13 mouse cellular contexts compared by ENCODE assay signal in genomic region chr4:105459991-105460688, GRCm38 (mm10).
DNase-seq lines count a peak whose midpoint lies in the region; ATAC-seq and TF ChIP-seq lines count a peak whose summit lies in the region.
"Had no signal": no experiment of that assay in that cellular context is flagged by ENCODE, and none has a peak within 500 bp of the region (broad histone marks: within the 10 kb centered on the region; RNA-seq: fewer than 3 reads in every experiment).

No protein-coding gene starts in this region.

- no peak overlapping the region for H3K27ac ChIP-seq in heart, adult 2 months
- peak overlapping the region; percentile 52; the same call in 1 of the 2 replicates for H3K27ac ChIP-seq in intestine, embryonic 16.5 days (ENCODE audit: low read length)
- H3K27ac ChIP-seq: embryonic facial prominence, embryonic 13.5 days had no signal

- H3K4me2 ChIP-seq in intestine, embryonic 16.5 days (ENCODE audit: low read depth, low read length): no peak overlapping the region
- H3K4me2 ChIP-seq: embryonic facial prominence, embryonic 13.5 days had no signal

- H3K79me2 ChIP-seq in heart, adult 2 months (replicated peaks; ENCODE audit: control insufficient read depth, insufficient read depth, low read length): no peaks in the 10 kb centered on the region

- no peak for TF ChIP-seq EP300 in heart, adult 2 months (IDR thresholded peaks at IDR 0.05; ENCODE audit: insufficient read depth, low read depth, low read length)

- no peaks in the 10 kb centered on the region; the same call in 1 of the 2 replicates for H3K4me1 ChIP-seq in heart, adult 2 months (ENCODE audit: control insufficient read depth, insufficient read depth, low read length)
- no peaks in the 10 kb centered on the region; the same call in 1 of the 2 replicates for H3K4me1 ChIP-seq in intestine, embryonic 16.5 days (ENCODE audit: control insufficient read depth, insufficient read depth, low read length)

- H3K27me3 ChIP-seq in heart, adult 2 months (ENCODE audit: control insufficient read depth, insufficient read depth, low read length): no peaks in the 10 kb centered on the region
- H3K27me3 ChIP-seq in intestine, embryonic 16.5 days (replicated peaks; ENCODE audit: control insufficient read depth, insufficient read depth, low read length): no peaks in the 10 kb centered on the region
- H3K27me3 ChIP-seq: embryonic facial prominence, embryonic 13.5 days had no signal

- DNase-seq in heart, postnatal 4 days: peak; percentile 9
- no peak for DNase-seq in heart, adult 2 months
- DNase-seq in retina, postnatal 1 day: peak; percentile 76
- DNase-seq in retina, embryonic 14.5 days (ENCODE audit: low spot score): no peak
- no peak for DNase-seq in right cerebral cortex, postnatal 4 days
- DNase-seq: cerebellum, postnatal 10 days; heart, postnatal 36 days; kidney, postnatal 25 days; lung, adult 2 months; thymus, postnatal 14 days had no signal

- WGBS in heart, adult 2 months: 89% methylated on average over 3 of the region's 3 CpGs
- WGBS in intestine, embryonic 16.5 days: 67% methylated on average over 3 of the region's 3 CpGs

- peak; percentile 98 for ATAC-seq in intestine, embryonic 16.5 days
- no peak for ATAC-seq in inflammation-experienced regulatory T-cells, adult 6 months

- H3K9me3 ChIP-seq in intestine, embryonic 16.5 days (ENCODE audit: control insufficient read depth, low read length): no peaks in the 10 kb centered on the region
- H3K9me3 ChIP-seq: embryonic facial prominence, embryonic 13.5 days had no signal

- intact Hi-C loops in heart, adult 2 months (cut with DNase I): no loop called here

- H3K4me3 ChIP-seq in heart, adult 2 months: no peak overlapping the region
- H3K4me3 ChIP-seq in intestine, embryonic 16.5 days (ENCODE audit: low read length): no peak overlapping the region
- H3K4me3 ChIP-seq: embryonic facial prominence, embryonic 13.5 days had no signal

- no peak overlapping the region for H3K9ac ChIP-seq in heart, adult 2 months (ENCODE audit: low read depth, low read length)
- H3K9ac ChIP-seq in intestine, embryonic 16.5 days (ENCODE audit: low read depth, low read length): no peak overlapping the region
- H3K9ac ChIP-seq: embryonic facial prominence, embryonic 13.5 days had no signal

- TF ChIP-seq POLR2A in heart, adult 2 months (IDR thresholded peaks at IDR 0.05; ENCODE audit: insufficient read depth, low read depth, low read length): no peak

- no peak for TF ChIP-seq CTCF in heart, adult 2 months (IDR thresholded peaks at IDR 0.05)

- no peaks in the 10 kb centered on the region for H3K36me3 ChIP-seq in heart, adult 2 months (ENCODE audit: control insufficient read depth, insufficient read depth, low read length)
- H3K36me3 ChIP-seq in intestine, embryonic 16.5 days (ENCODE audit: control insufficient read depth, insufficient read depth, low read length): no peaks in the 10 kb centered on the region
- H3K36me3 ChIP-seq: embryonic facial prominence, embryonic 13.5 days had no signal

Comparison
In these comparisons a context has a peak if more than half of its experiments do, and no peak if none do; other contexts are left out.
1. DNase-seq: peak in heart, postnatal 4 days (single experiment) and retina, postnatal 1 day (single experiment); none in heart, adult 2 months (0 of 2), retina, embryonic 14.5 days (single experiment) and right cerebral cortex, postnatal 4 days (single experiment).